Mouse (Mus musculus): ENCODE data around the gene Fbxw7.
A peak's percentile ranks its signal among the peaks of the same experiment; 100 is the strongest.

The Fbxw7 gene

DNA sequence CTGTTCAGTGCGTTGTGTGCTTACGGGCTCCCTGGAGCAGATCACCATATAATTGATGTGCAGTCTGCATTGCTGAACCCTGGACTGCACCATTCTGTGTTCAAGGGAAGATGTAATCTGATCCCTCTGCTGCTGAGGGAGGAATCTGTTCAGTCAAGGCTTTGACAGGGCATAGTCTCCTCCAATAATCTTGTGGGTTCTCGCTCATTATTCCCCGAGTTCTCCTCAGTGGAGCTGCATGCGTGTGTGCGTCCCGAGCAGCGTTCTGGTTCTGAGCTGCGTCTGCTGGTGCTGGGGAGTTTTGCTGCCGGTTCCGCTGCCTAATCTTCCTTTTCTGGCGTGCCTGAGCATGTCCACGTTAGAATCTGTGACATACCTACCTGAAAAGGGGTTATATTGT, 137.1 kb downstream of the Fbxw7 start:
- DNase-seq (ENCODE audit: low spot score), result peak; percentile 74

DNA sequence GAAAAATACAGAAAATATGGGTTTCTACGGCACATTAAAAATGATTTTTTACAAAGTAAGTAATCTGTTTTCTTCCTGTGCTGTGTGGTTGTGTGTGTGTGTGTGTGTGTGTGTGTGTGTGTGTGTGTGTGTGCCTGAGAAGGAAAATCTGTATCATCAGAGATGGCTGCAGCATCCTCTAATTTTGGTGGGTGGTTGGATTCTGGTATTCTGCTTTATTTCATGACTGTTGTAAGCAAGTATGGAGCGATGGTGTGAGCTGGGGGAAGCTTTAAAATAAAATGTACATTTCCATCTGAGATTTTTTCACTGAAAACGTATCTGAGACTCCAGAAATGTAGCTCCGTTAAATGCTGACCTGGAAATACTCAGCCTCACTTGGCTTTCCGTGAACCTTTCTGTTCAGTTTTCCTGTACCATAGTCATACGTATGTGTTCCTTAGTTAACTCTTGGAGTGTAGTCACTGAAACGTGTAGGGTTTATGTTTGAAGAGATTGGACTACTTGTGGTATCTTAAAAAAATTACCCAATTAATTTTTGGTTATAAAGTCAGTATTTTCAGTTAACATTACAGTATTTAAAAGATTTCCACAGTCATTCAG, 137.6 kb downstream of the Fbxw7 start:
- DNase-seq (ENCODE audit: low spot score), result no peak

DNA sequence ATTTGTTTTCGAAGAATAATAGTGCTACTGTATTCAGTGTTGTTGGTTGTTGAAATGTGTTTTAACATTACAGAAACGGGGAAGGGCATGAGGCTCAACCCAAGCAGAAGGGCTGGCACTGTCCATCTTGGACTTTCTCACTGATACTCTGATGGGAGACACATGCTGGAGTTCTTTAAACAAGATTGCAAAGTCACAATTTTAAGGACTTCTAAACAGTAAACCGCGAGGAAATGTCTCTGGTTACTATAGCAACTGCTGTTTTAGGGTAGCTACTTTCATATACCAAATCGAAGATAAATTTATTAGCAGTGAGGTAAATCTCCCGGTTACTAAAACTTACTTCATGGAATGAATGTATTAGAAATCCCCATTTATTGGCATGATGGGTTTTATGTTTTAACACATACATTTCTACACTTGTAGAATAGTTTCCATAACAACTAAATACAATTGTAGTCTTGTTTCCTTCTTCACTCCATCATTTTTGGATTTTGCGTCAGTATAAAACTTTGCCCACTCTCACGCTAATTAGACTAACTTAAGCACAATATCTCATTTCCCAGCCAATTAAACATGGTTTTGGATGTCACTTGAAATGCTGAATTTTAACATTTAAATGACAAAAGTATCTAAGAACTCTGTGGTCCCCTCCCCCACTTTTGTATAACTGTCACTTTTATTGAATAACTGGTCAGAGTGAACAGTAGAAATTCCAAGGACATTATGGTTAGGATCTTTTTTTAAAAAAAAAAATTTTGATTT, 140.1 kb downstream of the Fbxw7 start:
- no peak for DNase-seq (ENCODE audit: low spot score)

DNA sequence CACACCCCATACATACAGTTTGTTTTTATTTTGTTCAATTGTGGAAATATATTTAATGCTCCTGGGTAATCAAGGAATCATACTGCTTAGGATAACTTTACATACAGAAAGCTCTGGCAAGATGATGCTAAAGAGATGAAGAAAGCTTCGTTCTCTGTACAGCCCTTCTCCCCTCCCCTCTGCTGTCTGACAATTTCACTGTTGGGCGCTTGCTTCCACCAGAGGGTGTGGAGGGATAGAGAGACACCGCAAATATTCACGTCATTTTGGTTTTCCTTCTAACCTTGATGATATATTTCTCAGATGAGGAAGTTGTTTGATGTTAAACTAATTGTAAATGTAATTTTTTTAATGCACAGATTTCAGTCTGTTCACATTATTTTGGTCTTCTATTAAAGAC, 140.8 kb downstream of the Fbxw7 start:
- no peak for DNase-seq (ENCODE audit: low spot score)

DNA sequence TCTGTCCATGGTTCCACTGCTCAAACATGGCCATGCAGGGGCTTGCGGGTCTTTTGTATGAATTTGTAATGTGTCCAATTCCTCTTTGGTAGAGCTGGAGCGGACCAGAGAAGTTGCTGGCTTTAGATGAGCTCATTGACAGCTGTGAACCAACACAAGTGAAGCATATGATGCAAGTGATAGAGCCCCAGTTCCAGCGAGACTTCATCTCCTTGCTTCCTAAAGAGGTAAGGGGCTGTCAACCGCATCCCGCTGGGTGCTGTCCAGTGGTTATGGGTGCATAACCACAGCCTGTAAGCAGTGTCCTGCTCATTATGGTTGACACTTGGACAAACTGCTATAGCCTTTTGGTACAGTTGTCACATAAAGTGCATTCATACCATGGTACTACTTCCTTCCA, 150.1 kb downstream of the Fbxw7 start:
- no peak for DNase-seq (ENCODE audit: low spot score)

DNA sequence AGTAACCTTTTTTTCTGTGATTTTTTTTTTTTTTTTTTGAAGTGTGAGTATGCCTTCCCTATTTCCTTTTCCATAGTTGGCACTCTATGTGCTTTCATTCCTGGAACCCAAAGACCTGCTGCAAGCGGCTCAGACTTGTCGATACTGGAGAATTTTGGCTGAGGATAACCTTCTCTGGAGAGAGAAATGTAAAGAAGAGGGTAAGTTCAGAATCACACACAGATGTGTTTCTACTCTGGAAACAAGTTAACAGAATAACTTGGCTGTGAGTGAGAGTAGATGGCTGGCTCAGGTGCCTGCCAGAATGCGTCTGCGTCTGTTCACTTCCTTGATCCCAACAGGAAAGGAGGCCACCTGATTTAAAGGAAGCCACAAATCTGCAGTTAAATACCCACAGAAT, 152.3 kb downstream of the Fbxw7 start:
- DNase-seq (ENCODE audit: low spot score), result no peak

DNA sequence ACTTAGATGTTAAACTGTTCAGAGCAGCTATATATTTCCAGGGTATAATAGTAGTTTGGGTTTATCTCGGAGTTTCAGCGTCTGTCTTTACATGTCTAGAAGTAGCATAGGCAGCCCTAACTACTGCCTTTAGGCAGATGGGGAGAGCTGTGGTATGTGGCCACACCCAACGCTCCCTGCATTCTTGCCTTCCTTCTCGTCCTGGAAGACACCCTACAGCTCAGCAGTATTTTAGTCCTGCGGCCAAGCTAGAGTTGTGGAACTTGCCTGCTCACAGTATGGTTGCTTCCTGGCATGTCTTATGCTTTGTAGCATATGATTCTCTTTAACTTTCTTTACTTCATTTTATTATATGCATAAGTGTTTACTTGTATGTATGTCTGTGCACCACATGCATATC, 156.5 kb downstream of the Fbxw7 start:
- DNase-seq (ENCODE audit: low spot score), result no peak

DNA sequence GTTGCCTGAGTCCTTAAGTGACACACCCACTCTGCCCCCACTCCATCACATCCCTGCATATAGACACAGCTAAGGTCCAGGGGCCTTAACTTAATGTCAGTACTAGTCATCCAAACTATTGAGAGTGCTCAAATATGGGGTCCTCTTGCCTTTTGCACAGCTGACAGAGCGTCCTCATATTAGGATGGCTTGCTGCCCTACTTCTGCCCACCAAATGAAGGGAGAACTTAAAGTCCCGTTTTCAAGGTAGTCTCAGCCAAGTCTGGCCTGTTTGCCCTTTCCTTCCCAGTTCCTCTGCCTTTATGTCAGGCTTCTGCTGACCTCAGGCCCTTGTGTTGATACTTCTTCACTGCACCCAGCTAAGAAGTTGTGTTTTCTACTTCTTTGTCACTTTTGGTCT, 157.8 kb downstream of the Fbxw7 start:
- DNase-seq (ENCODE audit: low spot score), result no peak

DNA sequence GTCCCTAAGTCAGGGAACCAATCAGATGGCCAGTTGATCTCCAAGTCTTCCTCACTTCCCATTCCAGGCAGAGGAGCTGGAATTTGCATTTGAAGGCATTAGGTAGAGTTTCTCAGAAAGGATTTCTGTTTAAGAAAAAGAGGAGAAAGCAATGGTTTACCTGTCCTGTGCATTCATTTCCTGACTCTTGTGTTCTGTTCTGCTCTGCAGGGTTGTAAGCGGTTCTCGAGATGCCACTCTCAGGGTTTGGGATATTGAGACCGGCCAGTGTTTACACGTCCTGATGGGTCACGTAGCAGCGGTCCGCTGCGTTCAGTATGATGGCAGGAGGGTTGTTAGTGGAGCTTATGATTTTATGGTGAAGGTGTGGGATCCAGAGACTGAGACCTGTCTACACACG, 159.1 kb downstream of the Fbxw7 start:
- no peak for DNase-seq (ENCODE audit: low spot score)

DNA sequence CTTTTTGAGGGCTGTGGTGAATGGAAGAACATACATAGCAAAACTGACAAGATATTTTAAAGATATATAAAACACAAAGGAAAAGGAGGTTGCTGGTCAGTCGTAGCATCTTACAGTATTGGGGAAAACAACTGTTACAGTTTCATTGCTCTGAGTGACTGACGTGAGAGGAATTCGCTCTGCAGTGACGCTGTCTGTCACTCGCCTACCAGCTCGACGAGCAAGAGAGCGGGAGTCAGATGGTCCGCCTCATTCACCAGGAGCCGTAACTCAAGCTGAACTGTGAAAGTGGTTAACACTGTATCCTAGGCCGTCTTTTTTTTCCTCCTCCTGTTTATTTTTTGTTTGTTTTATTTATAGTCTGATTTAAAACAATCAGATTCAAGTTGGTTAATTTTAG, 163.6 kb downstream of the Fbxw7 start:
- DNase-seq (ENCODE audit: low spot score), result no peak

DNA sequence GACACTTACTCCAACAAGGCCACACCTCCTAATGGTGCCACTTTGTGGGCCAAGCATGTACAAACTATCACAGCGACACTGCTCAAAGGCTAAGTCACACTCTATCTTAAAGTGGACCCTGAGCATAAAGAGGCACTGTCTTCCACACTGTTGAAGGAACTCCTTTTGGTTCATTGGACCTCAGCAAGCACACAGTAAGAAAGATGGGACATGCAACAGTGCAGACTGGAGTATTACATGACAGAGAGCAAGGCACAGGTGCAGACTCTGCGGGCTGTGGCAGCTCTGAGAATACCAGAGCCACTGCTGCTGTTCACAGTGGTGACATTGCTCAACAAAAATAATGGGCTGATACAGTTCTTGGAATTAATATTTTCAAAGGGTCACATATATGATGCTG, 165.1 kb downstream of the Fbxw7 start:
- no peak for DNase-seq (ENCODE audit: low spot score)

DNA sequence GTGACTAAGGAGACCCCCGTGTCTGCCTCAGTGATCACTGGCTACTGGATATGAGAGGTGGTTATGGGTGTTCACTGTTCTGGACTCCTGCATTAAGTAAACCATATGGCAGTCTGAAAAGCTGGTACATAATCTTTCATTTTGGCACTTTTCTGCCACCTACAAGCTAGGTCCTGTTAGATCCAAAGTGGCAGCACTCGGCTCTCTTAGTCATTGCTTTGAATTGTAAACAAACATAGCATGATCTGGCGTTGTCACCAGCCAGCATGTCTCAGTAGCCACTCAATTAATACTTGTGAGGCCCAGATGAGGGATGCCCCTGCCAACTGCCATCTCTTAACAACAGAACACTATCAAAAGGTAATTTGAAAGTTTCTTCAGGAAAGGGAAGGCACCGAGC, 167.6 kb downstream of the Fbxw7 start:
- no peak for DNase-seq (ENCODE audit: low spot score)

DNA sequence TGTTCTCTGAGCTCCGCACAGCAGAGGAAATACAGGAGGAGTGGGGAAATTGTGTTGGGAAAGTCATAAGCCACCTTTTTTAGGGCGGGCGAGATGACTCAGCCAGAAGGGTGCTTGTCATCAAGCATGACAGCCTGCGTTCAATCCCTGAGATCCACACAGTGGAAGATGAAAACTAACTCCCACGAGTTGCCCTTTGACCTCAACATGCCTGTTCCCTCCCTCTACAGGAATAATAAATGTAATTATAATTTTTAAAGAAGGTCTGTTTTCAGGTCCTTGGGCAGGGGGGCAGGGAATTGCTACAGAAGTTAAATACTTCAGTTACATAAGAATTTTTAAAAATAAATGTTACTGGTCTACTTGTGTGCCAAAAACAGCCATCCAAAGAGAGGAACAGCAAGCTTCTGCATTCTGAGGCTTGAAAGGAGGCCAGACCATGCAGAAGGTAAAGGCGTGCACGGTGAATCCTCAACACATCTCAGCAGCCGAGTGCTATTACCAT, 170.1 kb downstream of the Fbxw7 start:
- DNase-seq (ENCODE audit: low spot score), result peak; percentile 69

DNA sequence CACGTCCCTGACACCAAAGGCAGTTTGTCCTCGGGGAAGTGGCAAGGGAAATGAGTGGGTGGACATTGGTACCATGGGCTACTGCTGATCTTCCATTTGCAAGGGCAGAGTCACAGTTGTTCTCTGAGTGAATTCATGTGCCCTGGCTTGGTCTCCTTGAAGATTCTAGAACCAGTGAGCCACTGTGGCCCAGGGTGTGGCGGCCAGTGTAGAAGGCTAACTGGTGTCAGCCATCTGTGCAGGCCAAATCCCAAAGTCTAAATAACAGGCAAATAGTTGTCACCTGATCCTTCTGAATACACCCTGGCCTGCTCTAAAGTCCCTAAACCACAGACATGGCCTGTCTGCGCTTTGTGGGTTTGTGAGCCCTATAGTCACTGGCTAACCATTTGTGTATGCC, 173.8 kb downstream of the Fbxw7 start:
- DNase-seq (ENCODE audit: low spot score), result no peak

DNA sequence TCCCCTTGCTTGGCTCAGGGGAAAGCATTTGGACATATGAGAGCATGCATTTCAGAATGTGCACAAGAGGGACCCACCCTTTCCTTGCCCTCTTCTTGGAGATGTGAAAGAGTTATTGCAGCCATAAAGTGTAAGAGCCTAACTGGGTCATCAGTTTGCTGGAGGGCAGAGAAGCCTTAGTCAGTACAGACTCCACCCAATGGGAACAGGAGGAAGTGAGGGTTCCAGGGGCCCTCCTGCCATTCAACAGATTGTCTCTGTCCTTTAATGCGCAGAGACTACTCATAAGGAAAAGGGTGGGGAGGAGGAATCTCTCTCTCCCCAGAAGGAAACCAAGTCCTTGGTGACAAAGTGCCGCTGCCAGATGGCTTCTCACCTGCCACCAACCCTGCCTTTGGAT, 190.2 kb downstream of the Fbxw7 start:
- no peak for DNase-seq (ENCODE audit: low spot score)

DNA sequence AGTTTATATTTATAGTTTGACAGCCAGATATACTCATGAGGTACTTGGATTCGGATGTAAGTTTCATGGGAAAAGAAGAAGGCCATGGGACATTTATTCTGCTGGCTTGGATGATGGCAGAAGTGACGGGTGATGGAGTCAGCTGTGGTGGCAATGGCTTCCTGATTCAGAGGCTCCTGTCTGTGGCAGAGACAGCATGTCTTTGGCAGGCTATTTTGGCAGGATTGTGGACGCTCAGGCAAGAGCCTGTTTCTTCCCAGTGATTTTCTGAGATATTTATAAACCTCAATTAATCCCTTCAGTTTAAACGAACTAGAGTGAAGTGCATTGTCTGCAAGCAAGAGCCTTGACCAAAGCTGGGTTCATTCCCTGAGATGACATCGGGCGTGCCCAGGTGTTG, 197.8 kb downstream of the Fbxw7 start:
- DNase-seq (ENCODE audit: low spot score), result no peak

DNA sequence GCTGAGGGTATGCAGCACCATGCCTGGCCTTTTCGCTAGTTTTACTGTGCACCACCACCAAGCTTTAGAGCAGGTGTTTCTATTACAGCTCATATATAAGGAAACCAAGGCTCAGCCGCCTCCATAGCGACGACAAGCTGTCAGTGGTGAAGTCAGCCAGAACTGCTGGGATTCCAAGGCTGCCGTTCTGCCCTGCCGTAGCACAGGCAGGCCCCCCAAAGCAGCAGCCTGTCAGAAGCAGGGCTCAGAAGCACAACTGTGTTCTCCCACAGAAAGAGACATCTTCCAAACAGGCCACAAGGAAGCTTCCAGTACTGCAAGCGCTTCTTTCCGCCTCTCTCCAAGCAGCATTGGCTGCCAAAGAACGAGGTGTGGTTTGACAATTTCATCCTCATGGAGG, 200.6 kb downstream of the Fbxw7 start:
- DNase-seq (ENCODE audit: low spot score), result peak; percentile 75

DNA sequence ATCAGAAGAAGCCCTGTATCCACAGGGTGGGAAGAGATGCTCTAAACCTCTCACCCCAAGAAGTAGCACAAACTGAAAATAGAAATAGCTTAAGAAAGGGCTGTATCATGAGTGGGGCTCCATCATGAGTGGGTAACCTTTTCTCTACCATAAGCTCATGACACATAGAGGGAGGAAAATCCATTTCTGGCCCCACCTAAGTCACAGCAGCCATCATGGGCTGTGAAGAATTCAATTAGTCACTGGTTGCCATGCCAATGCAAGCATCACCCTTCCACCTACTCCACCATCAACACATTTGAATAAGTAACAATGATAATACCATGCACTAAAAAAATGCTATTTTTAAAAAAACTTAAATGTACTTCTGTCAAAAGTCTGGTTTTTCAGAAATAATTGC, 205.1 kb downstream of the Fbxw7 start:
- DNase-seq (ENCODE audit: low spot score), result no peak

DNA sequence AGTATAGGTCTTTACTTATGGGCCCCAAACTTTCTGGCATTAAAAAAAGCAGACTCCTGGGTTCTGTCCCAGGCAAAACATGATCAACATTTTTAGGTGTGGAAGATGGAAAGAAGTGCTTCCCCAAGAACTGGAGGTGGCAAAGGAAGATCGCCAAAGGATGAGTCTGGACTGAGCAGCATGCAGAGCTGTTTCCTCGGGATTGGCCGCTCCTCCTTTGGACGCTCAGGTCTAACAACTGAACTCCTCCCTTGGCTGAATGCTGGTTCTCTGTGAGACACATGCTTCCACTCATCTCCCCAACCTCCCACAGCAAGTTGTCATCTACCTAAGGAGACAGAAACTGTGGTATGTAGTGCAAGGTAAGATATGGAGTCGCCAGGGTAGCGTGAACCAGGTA, 206.7 kb downstream of the Fbxw7 start:
- DNase-seq (ENCODE audit: low spot score), result no peak

DNA sequence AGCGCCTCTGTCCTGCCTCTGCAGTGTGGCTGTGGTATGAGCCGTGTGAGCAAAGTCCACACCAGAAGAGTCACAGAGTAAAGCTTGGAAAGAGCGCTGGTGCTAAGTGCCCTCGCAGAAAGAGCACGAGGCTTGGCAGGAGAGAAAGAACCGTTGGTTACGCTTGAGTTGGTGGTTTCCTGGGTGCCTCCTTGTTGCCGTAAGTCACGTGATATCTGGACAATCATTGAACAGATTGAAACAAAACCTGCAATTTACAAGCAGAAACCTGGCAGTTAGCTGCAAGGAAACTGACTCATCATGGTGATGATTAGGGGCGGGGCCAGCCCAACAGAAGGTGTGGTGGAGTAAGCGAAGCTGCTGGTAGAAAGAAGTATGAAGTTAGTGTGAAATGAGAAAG, 207.7 kb downstream of the Fbxw7 start:
- no peak for DNase-seq (ENCODE audit: low spot score)

DNA sequence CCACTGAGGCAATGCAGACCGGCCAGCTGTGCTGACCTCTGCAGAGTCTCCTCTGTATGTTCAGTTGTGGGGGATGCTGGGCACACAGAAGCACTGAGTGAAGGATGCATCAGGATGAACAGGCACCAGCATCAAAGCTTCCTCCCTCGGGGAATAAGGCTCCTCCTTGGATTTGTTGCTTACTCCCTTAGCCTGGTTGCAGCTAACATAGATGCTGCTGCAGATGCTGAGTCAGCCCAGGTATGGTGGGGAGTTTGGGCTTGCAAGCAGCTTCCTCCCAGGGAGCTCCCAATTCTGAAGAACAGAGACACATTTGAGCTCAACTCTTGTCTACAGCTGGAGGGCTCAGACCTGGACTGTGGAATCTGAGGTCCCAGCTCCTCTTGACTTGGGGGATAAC, 209.2 kb downstream of the Fbxw7 start:
- no peak for DNase-seq (ENCODE audit: low spot score)

DNA sequence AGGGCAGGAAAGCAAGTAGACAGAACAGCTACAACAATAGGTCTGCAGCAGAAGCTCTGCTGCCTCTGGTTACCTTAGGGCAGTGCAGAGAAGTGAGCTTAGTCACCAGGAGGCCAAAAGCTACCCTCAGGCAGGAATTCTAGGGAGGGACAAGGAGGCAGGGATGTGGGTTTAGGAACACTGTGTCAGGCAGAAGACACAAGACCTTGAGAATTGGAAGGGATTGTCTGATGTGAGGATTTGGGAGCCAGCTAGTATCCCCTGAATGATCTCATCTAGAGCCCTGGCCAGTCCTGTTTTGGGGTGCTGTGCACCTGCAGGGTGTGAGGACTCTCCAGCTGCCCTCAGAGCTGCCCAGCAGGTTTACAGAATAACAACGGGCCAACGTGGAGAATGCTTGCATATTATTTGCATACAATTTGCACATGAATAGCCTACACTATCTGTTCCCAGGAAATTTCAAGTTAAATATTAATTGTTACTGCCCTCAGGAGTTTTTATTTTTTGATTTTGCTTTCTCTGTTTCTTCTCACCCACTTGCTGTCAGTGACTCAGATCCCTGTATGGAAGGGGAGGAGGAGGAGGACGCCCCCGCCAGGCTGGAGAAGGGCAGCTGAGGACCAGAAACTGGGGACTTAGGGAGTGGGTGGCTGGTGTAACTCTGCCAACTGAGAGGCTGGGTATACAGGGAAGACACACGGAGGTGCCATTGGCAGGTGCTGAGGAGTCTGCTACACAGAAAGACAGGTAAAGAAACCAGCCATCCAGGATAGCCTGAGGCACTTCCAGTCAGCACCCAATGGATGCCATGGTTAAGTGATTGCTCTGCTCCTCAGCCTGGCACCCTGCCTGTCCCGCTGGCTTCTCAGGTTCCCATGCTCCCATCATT, 210.0 kb downstream of the Fbxw7 start:
- DNase-seq (ENCODE audit: low spot score), result peak; percentile 61

Data from layer of hippocampus, adult 11-12 months (tissue).